Comparison of ENCODE assay signal across 8 mouse cellular contexts in genomic region chr10:54073641-54074203, GRCm38 (mm10). TPM values are rescaled to one million over a fixed set of nuclear protein-coding genes. Genes with fewer than 3 reads are reported as not detected.
DNase-seq lines count a peak whose midpoint lies in the region; ATAC-seq lines count a peak whose summit lies in the region.

No protein-coding gene starts in this region.

- H3K4me2 ChIP-seq in neural tube, embryonic 11.5 days (ENCODE audit: low read depth), result peak overlapping the region; percentile 99
- H3K4me2 ChIP-seq in forebrain, embryonic 16.5 days (ENCODE audit: low read length), result peak overlapping the region; percentile 100

- WGBS in neural tube, embryonic 11.5 days, result 69% methylated on average over 6 of the region's 6 CpGs
- 76% methylated on average over 6 of the region's 6 CpGs for whole genome bisulfite sequencing in forebrain, embryonic 16.5 days

- H3K9ac ChIP-seq in neural tube, embryonic 11.5 days (ENCODE audit: low read length), result no peak overlapping the region
- H3K9ac ChIP-seq in forebrain, embryonic 16.5 days (replicated peaks; ENCODE audit: low read depth, low read length), result peak overlapping the region; percentile 74; the same call in 1 of the 2 replicates

- peak overlapping the region; percentile 68 for H3K4me3 ChIP-seq in neural tube, embryonic 11.5 days (ENCODE audit: low read depth, low read length)
- H3K4me3 ChIP-seq in forebrain, embryonic 16.5 days (replicated peaks; ENCODE audit: low read length), result peak overlapping the region; percentile 81

- no peaks in the 10 kb centered on the region for H3K9me3 ChIP-seq in neural tube, embryonic 11.5 days (ENCODE audit: control insufficient read depth, low read length)
- H3K9me3 ChIP-seq in forebrain, embryonic 16.5 days (ENCODE audit: control insufficient read depth, low read length), result no peaks in the 10 kb centered on the region

- ATAC-seq in neural tube, embryonic 11.5 days (ENCODE audit: insufficient read depth, low FRiP score, low TSS enrichment), result no peak
- no peak for ATAC-seq in forebrain, embryonic 16.5 days

- H3K27ac ChIP-seq in neural tube, embryonic 11.5 days (ENCODE audit: low read depth, low read length), result no peak overlapping the region
- H3K27ac ChIP-seq in forebrain, embryonic 16.5 days (ENCODE audit: low read length), result no peak overlapping the region

- peaks cover 6% of the 10 kb centered on the region; the same call in 1 of the 2 replicates for H3K4me1 ChIP-seq in neural tube, embryonic 11.5 days (ENCODE audit: control insufficient read depth, insufficient read depth, low read length)
- H3K4me1 ChIP-seq in forebrain, embryonic 16.5 days (replicated peaks; ENCODE audit: control insufficient read depth, insufficient read depth, low read length), result peaks cover 15% of the 10 kb centered on the region

- no peaks in the 10 kb centered on the region for H3K36me3 ChIP-seq in neural tube, embryonic 11.5 days (ENCODE audit: control insufficient read depth, insufficient read depth, low read length)
- no peaks in the 10 kb centered on the region for H3K36me3 ChIP-seq in forebrain, embryonic 16.5 days (ENCODE audit: control insufficient read depth, insufficient read depth)

- peaks cover 3% of the 10 kb centered on the region; the same call in 1 of the 2 replicates for H3K27me3 ChIP-seq in neural tube, embryonic 11.5 days (ENCODE audit: control insufficient read depth, insufficient read depth, low read length)
- H3K27me3 ChIP-seq in forebrain, embryonic 16.5 days (replicated peaks; ENCODE audit: control insufficient read depth, insufficient read depth, low read length), result peaks cover 11% of the 10 kb centered on the region; the same call in 1 of the 2 replicates

- no peak for DNase-seq in neural tube, embryonic 11.5 days (ENCODE audit: low spot score)
- DNase-seq in neural tube, embryonic 10.5 days (ENCODE audit: extremely low spot score, low spot score), result no peak
- peak; percentile 27 for DNase-seq in kidney, postnatal 10 days
- DNase-seq in lung, postnatal 36 days, result peak; percentile 48
- peak; percentile 76 for DNase-seq in thymus, postnatal 0 days (ENCODE audit: low spot score)
- no peak for DNase-seq in testis, postnatal 10 days (ENCODE audit: low spot score)
- no peak for DNase-seq in cerebellum, adult 9-11 months

RNA-seq across cellular contexts. Expression of gene Man1a, which starts 2.7 kb away (rescaled TPM):
- 2.3 and 2.8 TPM in 2 replicates for polyA plus RNA-seq in neural tube, embryonic 11.5 days (2014; fragmentation: Nextera tagmentation; extraction: Ambion mirVana)
- polyA plus RNA-seq in forebrain, embryonic 16.5 days (2015; fragmentation: Nextera tagmentation; extraction: Ambion mirVana), result 3.2 and 3.8 TPM in 2 replicates
- polyA plus RNA-seq in thymus, postnatal 0 days (2015; fragmentation: Nextera tagmentation; extraction: Ambion mirVana), result 18.6 and 21.5 TPM in 2 replicates

Comparison
In these comparisons a context has a peak if more than half of its experiments do, and no peak if none do; other contexts are left out.
1. DNase-seq: peak in kidney, postnatal 10 days (single experiment), lung, postnatal 36 days (single experiment) and thymus, postnatal 0 days (single experiment); none in neural tube, embryonic 11.5 days (single experiment), neural tube, embryonic 10.5 days (single experiment), testis, postnatal 10 days (single experiment) and cerebellum, adult 9-11 months (single experiment).